Mouse (Mus musculus): Measurements from ENCODE around the gene Coro1a. TPM values are rescaled to one million over a fixed set of nuclear protein-coding genes. Genes with fewer than 3 reads are reported as not detected.
"Not testable (repeated sequence)": the region's sequence is repeated elsewhere in the genome, so short reads cannot be mapped to it uniquely, and the experiment has no call there.

The Coro1a gene
- polyA plus RNA-seq, 1 experiment, result 1.9 TPM

GRCm38 (mm10) chr7:126739551-126739950, 32.0 kb upstream of the Coro1a start:
- Histone ChIP-seq H3K79me3 (ENCODE audit: low read depth) (no peaks in the 10 kb centered on the region), H3K4me3 (ENCODE audit: insufficient read depth, poor library complexity, severe bottlenecking) (no peak overlapping the region), H3K27me3 (ENCODE audit: control insufficient read depth, insufficient read depth, insufficient read length) (no peaks in the 10 kb centered on the region), H3K79me2 (ENCODE audit: control insufficient read depth, insufficient read depth) (no peaks in the 10 kb centered on the region), H3K36me3 (ENCODE audit: control insufficient read depth, insufficient read depth) (no peaks in the 10 kb centered on the region), H3ac (ENCODE audit: control insufficient read depth, insufficient read length, low read depth) (no peak overlapping the region)
- TF ChIP-seq MYOD1 (IDR thresholded peaks at IDR 0.05; ENCODE audit: control insufficient read depth, insufficient read length, low read depth) (no peak), CTCF (IDR thresholded peaks at IDR 0.05; ENCODE audit: control insufficient read depth, insufficient read depth, insufficient read length) (no peak), USF1 (IDR thresholded peaks at IDR 0.05; ENCODE audit: low read depth) (no peak), MYOG (IDR thresholded peaks at IDR 0.05; ENCODE audit: control insufficient read depth, extremely low read depth, insufficient read length) (no peak), FOSL1 (IDR thresholded peaks at IDR 0.05; ENCODE audit: insufficient read depth, low read length, poor library complexity, severe bottlenecking) (no peak), MAX (IDR thresholded peaks at IDR 0.05) (no peak), CEBPB (IDR thresholded peaks at IDR 0.05; ENCODE audit: low read depth) (no peak)

- no peaks in the 10 kb centered on the region for H3K36me3 ChIP-seq (ENCODE audit: control insufficient read depth, insufficient read depth)
Measured at GRCm38 (mm10) chr7:126736122-126736521, 28.5 kb upstream of the Coro1a start.

GRCm38 (mm10) chr7:126730256-126730789, 22.7 kb upstream of the Coro1a start:
- H3K36me3 ChIP-seq (ENCODE audit: control insufficient read depth, insufficient read depth); H3K4me3 ChIP-seq (ENCODE audit: insufficient read depth, poor library complexity, severe bottlenecking); H3K27me3 ChIP-seq (ENCODE audit: control insufficient read depth, insufficient read depth, insufficient read length); H3K79me3 ChIP-seq (ENCODE audit: low read depth); H3ac ChIP-seq (ENCODE audit: control insufficient read depth, insufficient read length, low read depth); H3K79me2 ChIP-seq (ENCODE audit: control insufficient read depth, insufficient read depth): not testable (repeated sequence)

More at GRCm38 (mm10) chr7:126736122-126736521, 28.5 kb upstream of the Coro1a start:
- TF ChIP-seq FOSL1 (IDR thresholded peaks at IDR 0.05; ENCODE audit: insufficient read depth, low read length, poor library complexity, severe bottlenecking) (no peak), CEBPB (IDR thresholded peaks at IDR 0.05; ENCODE audit: low read depth) (no peak), MAX (IDR thresholded peaks at IDR 0.05) (no peak), CTCF (IDR thresholded peaks at IDR 0.05; ENCODE audit: control insufficient read depth, insufficient read depth, insufficient read length) (no peak), MYOG (IDR thresholded peaks at IDR 0.05; ENCODE audit: control insufficient read depth, extremely low read depth, insufficient read length) (no peak), USF1 (IDR thresholded peaks at IDR 0.05; ENCODE audit: low read depth) (no peak), MYOD1 (IDR thresholded peaks at IDR 0.05; ENCODE audit: control insufficient read depth, insufficient read length, low read depth) (no peak)
- Histone ChIP-seq H3K4me3 (ENCODE audit: insufficient read depth, poor library complexity, severe bottlenecking) (no peak overlapping the region), H3ac (ENCODE audit: control insufficient read depth, insufficient read length, low read depth) (no peak overlapping the region), H3K79me2 (ENCODE audit: control insufficient read depth, insufficient read depth) (no peaks in the 10 kb centered on the region), H3K27me3 (ENCODE audit: control insufficient read depth, insufficient read depth, insufficient read length) (no peaks in the 10 kb centered on the region), H3K79me3 (ENCODE audit: low read depth) (no peaks in the 10 kb centered on the region)

- TF ChIP-seq MYOG (IDR thresholded peaks at IDR 0.05; ENCODE audit: control insufficient read depth, extremely low read depth, insufficient read length), result no peak
- TF ChIP-seq MAX (IDR thresholded peaks at IDR 0.05), result no peak
- TF ChIP-seq MYOD1 (IDR thresholded peaks at IDR 0.05; ENCODE audit: control insufficient read depth, insufficient read length, low read depth), result no peak
- TF ChIP-seq FOSL1 (IDR thresholded peaks at IDR 0.05; ENCODE audit: insufficient read depth, low read length, poor library complexity, severe bottlenecking), result no peak
- no peak for TF ChIP-seq USF1 (IDR thresholded peaks at IDR 0.05; ENCODE audit: low read depth)
- no peak for TF ChIP-seq CEBPB (IDR thresholded peaks at IDR 0.05; ENCODE audit: low read depth)
- TF ChIP-seq CTCF (IDR thresholded peaks at IDR 0.05; ENCODE audit: control insufficient read depth, insufficient read depth, insufficient read length), result no peak
- Histone ChIP-seq H3K36me3 (ENCODE audit: control insufficient read depth, insufficient read depth) (no peaks in the 10 kb centered on the region), H3K79me3 (ENCODE audit: low read depth) (no peaks in the 10 kb centered on the region), H3ac (ENCODE audit: control insufficient read depth, insufficient read length, low read depth) (no peak overlapping the region), H3K27me3 (ENCODE audit: control insufficient read depth, insufficient read depth, insufficient read length) (no peaks in the 10 kb centered on the region), H3K4me3 (ENCODE audit: insufficient read depth, poor library complexity, severe bottlenecking) (no peak overlapping the region), H3K79me2 (ENCODE audit: control insufficient read depth, insufficient read depth) (no peaks in the 10 kb centered on the region)
Measured at GRCm38 (mm10) chr7:126725667-126726066, 18.1 kb upstream of the Coro1a start.

- Histone ChIP-seq H3K79me2 (ENCODE audit: control insufficient read depth, insufficient read depth) (no peaks in the 10 kb centered on the region), H3K79me3 (ENCODE audit: low read depth) (no peaks in the 10 kb centered on the region), H3K27me3 (ENCODE audit: control insufficient read depth, insufficient read depth, insufficient read length) (no peaks in the 10 kb centered on the region), H3K36me3 (ENCODE audit: control insufficient read depth, insufficient read depth) (no peaks in the 10 kb centered on the region), H3K4me3 (ENCODE audit: insufficient read depth, poor library complexity, severe bottlenecking) (no peak overlapping the region), H3ac (ENCODE audit: control insufficient read depth, insufficient read length, low read depth) (no peak overlapping the region)
- TF ChIP-seq MYOD1 (IDR thresholded peaks at IDR 0.05; ENCODE audit: control insufficient read depth, insufficient read length, low read depth) (no peak), MAX (IDR thresholded peaks at IDR 0.05) (no peak), FOSL1 (IDR thresholded peaks at IDR 0.05; ENCODE audit: insufficient read depth, low read length, poor library complexity, severe bottlenecking) (no peak)
Measured at GRCm38 (mm10) chr7:126725077-126725476, 17.5 kb upstream of the Coro1a start.

GRCm38 (mm10) chr7:126721635-126722034, 14.0 kb upstream of the Coro1a start:
- TF ChIP-seq USF1 (IDR thresholded peaks at IDR 0.05; ENCODE audit: low read depth), result no peak
- TF ChIP-seq CEBPB (IDR thresholded peaks at IDR 0.05; ENCODE audit: low read depth), result no peak
- no peak for TF ChIP-seq CTCF (IDR thresholded peaks at IDR 0.05; ENCODE audit: control insufficient read depth, insufficient read depth, insufficient read length)
- TF ChIP-seq FOSL1 (IDR thresholded peaks at IDR 0.05; ENCODE audit: insufficient read depth, low read length, poor library complexity, severe bottlenecking), result no peak
- TF ChIP-seq MYOG (IDR thresholded peaks at IDR 0.05; ENCODE audit: control insufficient read depth, extremely low read depth, insufficient read length), result no peak
- no peak for TF ChIP-seq MYOD1 (IDR thresholded peaks at IDR 0.05; ENCODE audit: control insufficient read depth, insufficient read length, low read depth)
- TF ChIP-seq MAX (IDR thresholded peaks at IDR 0.05), result no peak
- Histone ChIP-seq H3K36me3 (ENCODE audit: control insufficient read depth, insufficient read depth) (no peaks in the 10 kb centered on the region), H3K4me3 (ENCODE audit: insufficient read depth, poor library complexity, severe bottlenecking) (no peak overlapping the region), H3K79me3 (ENCODE audit: low read depth) (no peaks in the 10 kb centered on the region), H3ac (ENCODE audit: control insufficient read depth, insufficient read length, low read depth) (no peak overlapping the region), H3K27me3 (ENCODE audit: control insufficient read depth, insufficient read depth, insufficient read length) (peaks cover 4% of the 10 kb centered on the region), H3K79me2 (ENCODE audit: control insufficient read depth, insufficient read depth) (no peaks in the 10 kb centered on the region)

Data from C2C12 (cell line).